Mouse (Mus musculus) limb, embryonic 15.5 days (tissue): ENCODE results near the gene Olfr214. TPM values are rescaled to one million over a fixed set of nuclear protein-coding genes. Genes with fewer than 3 reads are reported as not detected.

Experiments
- polyA plus RNA-seq: library from polyadenylated mRNA; unstranded; fragments of >200 nt; fragmentation: Nextera tagmentation; extraction: Ambion mirVana; gene quantifications from 2 replicates; pipeline ENCODE4 v1.2.1, GENCODE M21; 2015

The Olfr214 gene
- polyA plus RNA-seq, 1 experiment from 2014 or later: not detected

Other genes with a start within 250 kb of the Olfr214 start
- gene March8, start 216.2 kb upstream of the Olfr214 start, polyA plus RNA-seq: 25.8 and 26.0 TPM in 2 replicates
- gene Alox5, start 93.1 kb upstream of the Olfr214 start, polyA plus RNA-seq: 3.1 and 3.7 TPM in 2 replicates
- not detected in 2 replicates for gene Olfr211, start 65.1 kb upstream of the Olfr214 start, polyA plus RNA-seq
- not detected in 2 replicates for gene Olfr212, start 47.7 kb upstream of the Olfr214 start, polyA plus RNA-seq
- gene Olfr213, start 15.8 kb upstream of the Olfr214 start, polyA plus RNA-seq: not detected in 2 replicates
- gene Gm5580, start 3.1 kb upstream of the Olfr214 start, polyA plus RNA-seq: 0.44 and 0.78 TPM in 2 replicates
- not detected in 2 replicates for gene Olfr215, start 30.0 kb downstream of the Olfr214 start, polyA plus RNA-seq
- gene Zfp422, start 74.8 kb downstream of the Olfr214 start, polyA plus RNA-seq: 138 and 143 TPM in 2 replicates
- gene Depp1, start 96.4 kb downstream of the Olfr214 start, polyA plus RNA-seq: 38.3 and 47.2 TPM in 2 replicates
- gene Rassf4, start 119.7 kb downstream of the Olfr214 start, polyA plus RNA-seq: 11.2 and 12.4 TPM in 2 replicates
- gene Tmem72, start 162.7 kb downstream of the Olfr214 start, polyA plus RNA-seq: 0.14 and 0.32 TPM in 2 replicates